Mouse (Mus musculus): ENCODE measurements around the gene Fblim1. TPM values are rescaled to one million over a fixed set of nuclear protein-coding genes. Genes with fewer than 3 reads are reported as not detected.
A peak's percentile ranks its signal among the peaks of the same experiment; 100 is the strongest.
"Not testable (repeated sequence)": the region's sequence is repeated elsewhere in the genome, so short reads cannot be mapped to it uniquely, and the experiment has no call there.

Gene Fblim1
- total and polyA plus RNA-seq, 2 experiments from 2014 or later: 57.5 to 61.5 TPM

DNA sequence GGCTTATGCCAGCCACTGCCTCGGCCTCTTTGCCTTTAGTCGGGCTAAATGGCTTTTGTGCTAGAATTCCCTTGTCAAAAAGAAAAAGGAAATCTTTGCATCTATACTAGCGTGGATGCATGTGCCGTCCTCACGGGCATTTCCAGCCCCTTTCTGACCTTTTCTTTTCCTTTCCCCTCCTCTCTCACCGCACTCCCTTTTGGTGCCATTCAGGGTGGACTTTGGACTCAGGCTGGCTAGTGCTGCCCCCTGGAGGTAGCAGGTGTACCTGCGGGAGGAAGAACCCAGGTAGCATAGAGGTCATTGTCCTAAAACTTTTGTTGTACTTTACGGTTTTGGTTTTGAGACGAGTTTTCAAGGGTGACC lies 46.0 kb downstream of the Fblim1 start:
- peak; percentile 84 for DNase-seq (ENCODE audit: low spot score)
- no peaks in the 10 kb centered on the region for H3K27me3 ChIP-seq (ENCODE audit: control insufficient read depth, insufficient read depth, low read length)
- no peaks in the 10 kb centered on the region for H3K36me3 ChIP-seq (replicated peaks; ENCODE audit: control insufficient read depth, insufficient read depth, low read length)
- H3K9ac ChIP-seq (replicated peaks; ENCODE audit: low read depth, low read length): peak overlapping the region; percentile 59
- ATAC-seq (ENCODE audit: insufficient read depth, low read depth): peak; percentile 77
- 2% methylated on average over 9 of the region's 9 CpGs for WGBS
- H3K4me2 ChIP-seq (ENCODE audit: low read depth, low read length): peak overlapping the region; percentile 88
- H3K4me3 ChIP-seq (ENCODE audit: low read depth, low read length): peak overlapping the region; percentile 45
- H3K27ac ChIP-seq (ENCODE audit: low read depth): peak overlapping the region; percentile 99
- TF ChIP-seq CTCF (IDR thresholded peaks at IDR 0.05; ENCODE audit: low read depth): peak; percentile 97
- TF ChIP-seq EP300 (IDR thresholded peaks at IDR 0.05; ENCODE audit: low read depth): no peak
- no peaks in the 10 kb centered on the region for H3K9me3 ChIP-seq (replicated peaks; ENCODE audit: control insufficient read depth, low read length)
- H3K4me1 ChIP-seq (ENCODE audit: control insufficient read depth, insufficient read depth): no peaks in the 10 kb centered on the region

DNA sequence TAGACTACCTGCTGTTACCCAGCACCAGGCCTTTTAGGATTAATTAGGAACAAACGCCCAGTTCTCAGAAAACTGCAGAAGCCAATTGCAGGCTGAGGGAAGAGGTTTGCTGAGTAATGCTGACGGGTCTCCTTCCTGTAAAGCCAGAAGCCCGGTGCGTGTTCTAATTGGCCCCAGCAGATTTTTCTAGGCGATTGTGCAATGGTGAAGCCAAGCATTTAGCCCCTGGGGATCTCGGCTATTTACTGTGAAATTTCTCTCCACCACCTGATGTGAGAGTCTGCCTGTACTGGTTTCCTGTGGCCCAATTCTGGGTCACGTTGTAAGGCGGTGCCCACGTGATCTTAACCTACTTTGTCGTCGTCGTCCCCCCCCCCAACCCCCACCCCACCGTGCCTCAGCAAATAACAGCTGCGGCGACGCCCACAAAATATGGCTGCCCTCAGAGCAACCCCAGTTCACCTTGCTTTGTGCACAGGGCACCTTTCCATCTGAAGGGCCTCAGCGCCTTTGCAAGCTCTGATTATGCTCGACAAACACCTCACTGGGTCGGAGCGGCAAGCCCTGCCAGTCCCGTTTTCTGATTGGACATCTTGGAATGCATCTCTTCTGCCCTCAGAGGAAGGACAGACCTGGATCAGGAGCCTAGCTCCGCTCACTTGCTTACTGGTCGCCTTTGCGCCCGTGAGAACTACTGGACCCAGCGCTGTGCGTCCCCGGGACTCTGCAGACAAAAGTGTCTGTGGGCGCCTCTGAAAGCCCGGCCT lies 46.6 kb downstream of the Fblim1 start:
- no peaks in the 10 kb centered on the region for H3K27me3 ChIP-seq (ENCODE audit: control insufficient read depth, insufficient read depth, low read length)
- H3K9me3 ChIP-seq (replicated peaks; ENCODE audit: control insufficient read depth, low read length): no peaks in the 10 kb centered on the region
- peak; percentile 21; the same call in 1 of the 2 replicates for TF ChIP-seq EP300 (IDR thresholded peaks at IDR 0.05; ENCODE audit: low read depth)
- TF ChIP-seq CTCF (IDR thresholded peaks at IDR 0.05; ENCODE audit: low read depth): no peak
- WGBS: under 1% methylated on average over 30 of the region's 30 CpGs
- H3K4me3 ChIP-seq (ENCODE audit: low read depth, low read length): peak overlapping the region; percentile 45
- peak overlapping the region; percentile 88 for H3K4me2 ChIP-seq (ENCODE audit: low read depth, low read length)
- ATAC-seq (ENCODE audit: insufficient read depth, low read depth): peak; percentile 86
- peak; percentile 80 for DNase-seq (ENCODE audit: low spot score)
- no peaks in the 10 kb centered on the region for H3K4me1 ChIP-seq (ENCODE audit: control insufficient read depth, insufficient read depth)
- H3K27ac ChIP-seq (ENCODE audit: low read depth): peak overlapping the region; percentile 99
- H3K36me3 ChIP-seq (replicated peaks; ENCODE audit: control insufficient read depth, insufficient read depth, low read length): no peaks in the 10 kb centered on the region
- peak overlapping the region; percentile 59 for H3K9ac ChIP-seq (replicated peaks; ENCODE audit: low read depth, low read length)

DNA sequence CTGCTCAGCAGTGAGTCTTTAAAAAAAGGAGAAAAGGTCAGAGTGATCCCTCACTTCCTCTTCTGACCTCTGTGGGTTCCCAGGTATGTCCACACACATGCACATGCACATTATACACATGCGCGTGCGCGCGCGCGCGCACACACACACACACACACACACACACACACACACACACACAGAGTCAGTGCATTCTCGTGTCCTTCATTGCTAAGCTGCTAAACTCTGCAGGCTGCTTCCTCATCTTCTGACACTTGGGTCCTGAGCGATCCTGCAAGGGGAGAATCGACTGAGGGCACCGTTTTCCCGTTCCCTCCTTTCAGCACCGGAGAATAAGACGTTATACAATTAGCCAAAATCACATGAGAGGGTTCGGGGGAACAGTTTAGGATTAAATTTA lies 47.2 kb downstream of the Fblim1 start:
- peak overlapping the region; percentile 45 for H3K4me3 ChIP-seq (ENCODE audit: low read depth, low read length)
- DNase-seq (ENCODE audit: low spot score) (no peak), ATAC-seq (ENCODE audit: insufficient read depth, low read depth) (peak; percentile 30; the same call in 1 of the 2 replicates)
- no peak for TF ChIP-seq EP300 (IDR thresholded peaks at IDR 0.05; ENCODE audit: low read depth)
- TF ChIP-seq CTCF (IDR thresholded peaks at IDR 0.05; ENCODE audit: low read depth): no peak
- no peaks in the 10 kb centered on the region for H3K36me3 ChIP-seq (replicated peaks; ENCODE audit: control insufficient read depth, insufficient read depth, low read length)
- H3K27me3 ChIP-seq (ENCODE audit: control insufficient read depth, insufficient read depth, low read length): no peaks in the 10 kb centered on the region
- H3K9ac ChIP-seq (replicated peaks; ENCODE audit: low read depth, low read length): peak overlapping the region; percentile 50
- peak overlapping the region; percentile 88 for H3K4me2 ChIP-seq (ENCODE audit: low read depth, low read length)
- H3K27ac ChIP-seq (ENCODE audit: low read depth): peak overlapping the region; percentile 99
- H3K4me1 ChIP-seq (ENCODE audit: control insufficient read depth, insufficient read depth): no peaks in the 10 kb centered on the region
- no peaks in the 10 kb centered on the region for H3K9me3 ChIP-seq (replicated peaks; ENCODE audit: control insufficient read depth, low read length)
- 10% methylated on average over 16 of the region's 16 CpGs for WGBS

DNA sequence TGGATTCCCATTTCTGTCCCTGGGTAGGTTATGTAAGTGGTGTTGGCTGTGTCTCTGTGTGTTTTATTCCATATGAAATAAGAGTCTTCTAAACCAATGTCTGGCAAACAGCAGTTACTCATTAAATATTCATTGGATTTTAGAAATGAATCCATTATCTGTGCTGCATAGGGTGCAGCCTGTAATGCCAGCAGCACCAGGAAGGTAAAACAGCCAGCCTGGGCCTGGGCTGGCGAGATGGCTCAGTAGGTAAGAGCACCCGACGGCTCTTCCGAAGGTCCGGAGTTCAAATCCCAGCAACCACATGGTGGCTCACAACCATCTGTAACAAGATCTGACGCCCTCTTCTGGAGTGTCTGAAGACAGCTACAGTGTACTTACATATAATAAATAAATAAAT lies 49.7 kb downstream of the Fblim1 start:
- H3K4me1 ChIP-seq (ENCODE audit: control insufficient read depth, insufficient read depth); H3K27ac ChIP-seq (ENCODE audit: low read depth): not testable (repeated sequence)
- 96% methylated on average over 5 of the region's 6 CpGs for WGBS

DNA sequence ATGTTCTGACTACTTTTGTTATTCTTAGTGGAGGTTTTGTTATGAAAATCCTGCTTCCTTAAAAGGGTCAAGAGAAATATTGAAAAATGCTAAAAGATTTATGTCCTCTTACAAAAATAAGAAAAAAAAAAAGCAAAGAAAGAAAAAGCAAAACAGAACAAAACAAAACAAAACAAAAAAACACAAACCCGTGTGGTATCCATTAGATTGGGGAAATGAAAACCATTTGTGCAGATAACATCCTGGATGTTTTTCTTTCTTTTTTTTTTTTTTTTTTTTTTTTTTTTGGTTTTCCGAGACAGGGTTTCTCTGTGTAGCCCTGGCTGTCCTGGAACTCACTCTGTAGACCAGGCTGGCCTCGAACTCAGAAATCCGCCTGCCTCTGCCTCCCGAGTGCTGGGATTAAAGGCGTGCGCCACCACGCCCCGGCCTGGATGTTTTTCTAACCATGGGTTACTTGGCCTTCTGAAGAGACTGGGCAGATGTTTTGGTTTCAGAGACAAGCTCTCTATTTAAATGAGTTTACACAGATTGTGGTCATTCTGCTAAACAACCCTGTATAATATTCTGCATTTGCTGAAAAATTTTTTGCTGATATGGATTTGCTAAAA lies 51.5 kb downstream of the Fblim1 start:
- H3K4me1 ChIP-seq (ENCODE audit: control insufficient read depth, insufficient read depth); H3K27me3 ChIP-seq (ENCODE audit: control insufficient read depth, insufficient read depth, low read length): not testable (repeated sequence)
- WGBS: 89% methylated on average over 8 of the region's 9 CpGs

More for the DNA sequence above, 49.7 kb downstream of the Fblim1 start:
- H3K4me2 ChIP-seq (ENCODE audit: low read depth, low read length); DNase-seq (ENCODE audit: low spot score); H3K4me3 ChIP-seq (ENCODE audit: low read depth, low read length); H3K36me3 ChIP-seq (replicated peaks; ENCODE audit: control insufficient read depth, insufficient read depth, low read length); ATAC-seq (ENCODE audit: insufficient read depth, low read depth); H3K27me3 ChIP-seq (ENCODE audit: control insufficient read depth, insufficient read depth, low read length); H3K9me3 ChIP-seq (replicated peaks; ENCODE audit: control insufficient read depth, low read length); H3K9ac ChIP-seq (replicated peaks; ENCODE audit: low read depth, low read length): not testable (repeated sequence)

More for the DNA sequence above, 51.5 kb downstream of the Fblim1 start:
- H3K36me3 ChIP-seq (replicated peaks; ENCODE audit: control insufficient read depth, insufficient read depth, low read length); ATAC-seq (ENCODE audit: insufficient read depth, low read depth); DNase-seq (ENCODE audit: low spot score); H3K9me3 ChIP-seq (replicated peaks; ENCODE audit: control insufficient read depth, low read length); H3K9ac ChIP-seq (replicated peaks; ENCODE audit: low read depth, low read length); H3K27ac ChIP-seq (ENCODE audit: low read depth); H3K4me3 ChIP-seq (ENCODE audit: low read depth, low read length); H3K4me2 ChIP-seq (ENCODE audit: low read depth, low read length): not testable (repeated sequence)

Measured in heart, postnatal 0 days (tissue).